Mouse (Mus musculus) frontal cortex, postnatal 14 days (tissue): Measurements from ENCODE around the gene Gm21854.
"Not testable (repeated sequence)": the region's sequence is repeated elsewhere in the genome, so short reads cannot be mapped to it uniquely, and the experiment has no call there.

Source experiments
- DNase-seq, 2 experiments: peaks; one replicate each; pipeline ENCODE4 v3.0.0; 2022; ENCODE audit warnings: low spot score in 2 of 2

The Gm21854 gene

DNA sequence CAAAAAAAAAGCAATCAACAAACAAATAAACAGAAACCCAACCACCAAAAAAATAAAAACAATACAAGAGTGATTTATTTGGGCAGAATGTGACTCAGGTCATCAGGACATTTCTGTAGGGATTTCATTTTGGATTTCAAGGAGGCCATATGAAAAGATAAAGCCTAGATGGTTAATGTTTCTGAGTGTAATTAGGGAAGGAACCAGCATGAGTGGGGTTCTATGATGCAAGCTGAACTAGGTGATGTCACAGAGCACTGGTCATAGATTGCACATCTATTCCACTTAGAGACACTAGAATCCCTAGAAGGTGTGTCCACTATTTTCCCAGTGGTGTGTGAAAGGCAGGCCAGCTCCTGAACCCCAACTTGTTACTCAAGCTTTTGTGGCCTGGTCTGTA is at the start of gene Gm21854:
Gm21854 (plus strand) TSS at position 301 of the 400 bp plus-strand sequence.
- not testable (repeated sequence) for DNase-seq
